8 mouse cellular contexts compared by ENCODE assay signal in genomic region chr5:123117257-123117656, GRCm38 (mm10). TPM values are rescaled to one million over a fixed set of nuclear protein-coding genes. Genes with fewer than 3 reads are reported as not detected.
A peak's percentile ranks its signal among the peaks of the same experiment; 100 is the strongest.
DNase-seq lines count a peak whose midpoint lies in the region; ATAC-seq lines count a peak whose summit lies in the region.

No protein-coding gene starts in this region.

- H3K4me1 ChIP-seq in forebrain, embryonic 13.5 days, result no peaks in the 10 kb centered on the region

- peak; percentile 77 to 78 for DNase-seq in left cerebral cortex, adult 18-20 months (ENCODE audit: low spot score in 2 of 2)
- no peak for DNase-seq in left cerebral cortex, adult 11 months (ENCODE audit: low spot score)
- DNase-seq in brain, adult 2 months (ENCODE audit: low read depth, low spot score), result peak; percentile 81
- peak; percentile 86 for DNase-seq in induced T-regulatory cell, adult 2 months (ENCODE audit: low read depth)
- peak; percentile 84 for DNase-seq in liver
- peak; percentile 65 to 80 for DNase-seq in natural killer cell, adult 2 months (ENCODE audit: low spot score in 2 of 2)
- peak; percentile 60 to 70 for DNase-seq in thymus, adult 18-20 months

- peaks cover 6% of the 10 kb centered on the region; the same call in 1 of the 2 replicates for H3K36me3 ChIP-seq in forebrain, embryonic 13.5 days (ENCODE audit: poor library complexity, severe bottlenecking)

- WGBS in forebrain, embryonic 13.5 days, result 15% methylated on average over 10 of the region's 10 CpGs

- H3K27ac ChIP-seq in forebrain, embryonic 13.5 days, result no peak overlapping the region

- no peak overlapping the region for H3K4me3 ChIP-seq in forebrain, embryonic 13.5 days

- 0 out of 2 replicates have a peak, but pooled peaks have one; percentile 43 for ATAC-seq in forebrain, embryonic 13.5 days

- no peaks in the 10 kb centered on the region for H3K27me3 ChIP-seq in forebrain, embryonic 13.5 days

- no peak overlapping the region for H3K4me2 ChIP-seq in forebrain, embryonic 13.5 days

- H3K9ac ChIP-seq in forebrain, embryonic 13.5 days, result no peak overlapping the region

- no peaks in the 10 kb centered on the region; the same call in 1 of the 2 replicates for H3K9me3 ChIP-seq in forebrain, embryonic 13.5 days (replicated peaks)

RNA-seq across cellular contexts. Expression of gene Rhof, which starts 15.2 kb away (rescaled TPM):
- 10 to 100 TPM; 50.5 to 51.0 TPM for total RNA-seq in left cerebral cortex, adult 18-20 months (2021)
- polyA plus RNA-seq in forebrain, embryonic 13.5 days (2015; fragmentation: Nextera tagmentation; extraction: Ambion mirVana), result 4.3 and 5.0 TPM in 2 replicates

RNA-seq across cellular contexts. Expression of gene Setd1b, which starts 24.7 kb away (rescaled TPM):
- total RNA-seq in left cerebral cortex, adult 18-20 months (2021), result 10 to 100 TPM; 34.0 to 34.5 TPM
- 13.4 and 13.9 TPM in 2 replicates for polyA plus RNA-seq in forebrain, embryonic 13.5 days (2015; fragmentation: Nextera tagmentation; extraction: Ambion mirVana)

RNA-seq across cellular contexts. Expression of gene Tmem120b, which starts 49.0 kb away (rescaled TPM):
- total RNA-seq in left cerebral cortex, adult 18-20 months (2021), result 10 to 100 TPM; 13.2 to 13.8 TPM
- 10.9 and 11.0 TPM in 2 replicates for polyA plus RNA-seq in forebrain, embryonic 13.5 days (2015; fragmentation: Nextera tagmentation; extraction: Ambion mirVana)

RNA-seq across cellular contexts. Expression of gene Psmd9, which starts 52.0 kb away (rescaled TPM):
- total RNA-seq in left cerebral cortex, adult 18-20 months (2021), result 10 to 100 TPM; 23.1 to 28.3 TPM
- 75.5 and 77.3 TPM in 2 replicates for polyA plus RNA-seq in forebrain, embryonic 13.5 days (2015; fragmentation: Nextera tagmentation; extraction: Ambion mirVana)
